Mouse (Mus musculus) limb, embryonic 13.5 days (tissue): ENCODE measurements at regions not wholly inside any gene's neighbourhood (a gene's known extent, or its start where the extent isn't known, plus 50 kb on each side); places are given as distances from the start of the nearest gene placed in this dataset.

Experiments
- ATAC-seq: fragments of 200-750 bp; cut with Nextera tagmentation; 2 replicates; pipeline ENCODE4 v1.8.0; 2017; ENCODE audit warnings: low read depth, moderate number of reproducible peaks, moderate TSS enrichment; ENCODE audit not compliant: low FRiP score
- H3K27ac ChIP-seq: fragments of 300-500 bp; sonication (generic); 2 replicates; pipeline ENCODE4 v1.5.1; 2015; ENCODE audit warnings: inconsistent platforms, mild to moderate bottlenecking, moderate library complexity
- H3K27me3 ChIP-seq: fragments of 300-500 bp; sonication (generic); 2 replicates; pipeline ENCODE4 v1.6.1; 2015; ENCODE audit warnings: mild to moderate bottlenecking, inconsistent platforms
- H3K36me3 ChIP-seq: fragments of 300-500 bp; sonication (generic); 2 replicates; pipeline ENCODE4 v1.6.1; 2015; ENCODE audit warnings: inconsistent platforms, mild to moderate bottlenecking, moderate library complexity
- H3K4me1 ChIP-seq: fragments of 300-500 bp; sonication (generic); 2 replicates; pipeline ENCODE4 v1.6.1; 2015; ENCODE audit warnings: inconsistent platforms
- H3K4me2 ChIP-seq: fragments of 300-500 bp; sonication (generic); replicated peaks from 2 replicates; pipeline ENCODE4 v1.6.1; 2015; ENCODE audit warnings: inconsistent platforms, mild to moderate bottlenecking, moderate library complexity
- H3K4me3 ChIP-seq: fragments of 300-500 bp; sonication (generic); 2 replicates; pipeline ENCODE4 v1.5.1; 2015; ENCODE audit warnings: moderate library complexity, mild to moderate bottlenecking, inconsistent platforms
- H3K9ac ChIP-seq: fragments of 300-500 bp; sonication (generic); 2 replicates; pipeline ENCODE4 v1.6.1; 2015; ENCODE audit warnings: mild to moderate bottlenecking, inconsistent platforms
- H3K9me3 ChIP-seq: fragments of 300-500 bp; sonication (generic); 2 replicates; pipeline ENCODE4 v1.6.1; 2016; ENCODE audit warnings: inconsistent platforms
- WGBS: fragments of 180-500 bp; shearing (Covaris S2); methylation state at CpG from one replicate; pipeline ENCODE4 v1.1.7; 2015; 5-methylcytosine and 5-hydroxymethylcytosine counted together

- H3K9me3 ChIP-seq: no peaks in the 10 kb centered on the region
- no peak for ATAC-seq
- no peak overlapping the region for H3K4me3 ChIP-seq
- 38% methylated on average over 1 of the region's 1 CpGs for WGBS
- H3K36me3 ChIP-seq: no peaks in the 10 kb centered on the region
- H3K9ac ChIP-seq: no peak overlapping the region
- no peak overlapping the region for H3K27ac ChIP-seq
- H3K4me2 ChIP-seq: no peak overlapping the region
- H3K4me1 ChIP-seq: 0 out of 2 replicates have a peak, but pooled peaks cover 6% of the 10 kb centered on the region
- no peaks in the 10 kb centered on the region for H3K27me3 ChIP-seq
These were observed 229.1 kb upstream of the Camk1g start for GRCm38 (mm10) chr1:193599163-193599562.

GRCm38 (mm10) chr1:193590301-193590829 lies 220.3 kb upstream of the Camk1g start:
- no peak for ATAC-seq
- no peak overlapping the region for H3K4me2 ChIP-seq
- H3K27ac ChIP-seq: no peak overlapping the region
- no peak overlapping the region for H3K4me3 ChIP-seq
- H3K4me1 ChIP-seq: peaks cover 24% of the 10 kb centered on the region
- 10% methylated on average over 4 of the region's 5 CpGs for WGBS
- 0 out of 2 replicates have a peak, but pooled peaks cover 3% of the 10 kb centered on the region for H3K27me3 ChIP-seq
- no peak overlapping the region for H3K9ac ChIP-seq
- no peaks in the 10 kb centered on the region for H3K9me3 ChIP-seq
- no peaks in the 10 kb centered on the region for H3K36me3 ChIP-seq

- Histone ChIP-seq H3K4me1 (peaks cover 24% of the 10 kb centered on the region), H3K27me3 (0 out of 2 replicates have a peak, but pooled peaks cover 3% of the 10 kb centered on the region), H3K9ac (no peak overlapping the region), H3K4me2 (0 out of 2 replicates have a peak overlapping the region, but pooled peaks have one; percentile 2), H3K36me3 (no peaks in the 10 kb centered on the region), H3K4me3 (no peak overlapping the region), H3K9me3 (no peaks in the 10 kb centered on the region), H3K27ac (no peak overlapping the region)
- ATAC-seq: peak; percentile 51; the same call in 1 of the 2 replicates
- WGBS: 32% methylated on average over 12 of the region's 12 CpGs
These were observed 218.7 kb upstream of the Camk1g start for GRCm38 (mm10) chr1:193588477-193589464.

GRCm38 (mm10) chr1:193587317-193587716 lies 217.2 kb upstream of the Camk1g start:
- no peak for ATAC-seq
- no peak overlapping the region for H3K4me3 ChIP-seq

GRCm38 (mm10) chr1:193586896-193587295 lies 216.8 kb upstream of the Camk1g start:
- H3K4me3 ChIP-seq: no peak overlapping the region
- no peaks in the 10 kb centered on the region for H3K9me3 ChIP-seq
- H3K27me3 ChIP-seq: 0 out of 2 replicates have a peak, but pooled peaks cover 3% of the 10 kb centered on the region
- 69% methylated on average over 6 of the region's 6 CpGs for WGBS
- peaks cover 24% of the 10 kb centered on the region for H3K4me1 ChIP-seq
- no peak overlapping the region for H3K4me2 ChIP-seq
- no peak for ATAC-seq
- no peaks in the 10 kb centered on the region for H3K36me3 ChIP-seq
- H3K27ac ChIP-seq: peak overlapping the region; percentile 7; the same call in 1 of the 2 replicates
- no peak overlapping the region for H3K9ac ChIP-seq

More at GRCm38 (mm10) chr1:193587317-193587716, 217.2 kb upstream of the Camk1g start:
- 77% methylated on average over 2 of the region's 2 CpGs for whole genome bisulfite sequencing
- no peak overlapping the region for H3K4me2 ChIP-seq
- H3K27ac ChIP-seq: no peak overlapping the region
- H3K36me3 ChIP-seq: no peaks in the 10 kb centered on the region
- 0 out of 2 replicates have a peak, but pooled peaks cover 3% of the 10 kb centered on the region for H3K27me3 ChIP-seq
- peaks cover 24% of the 10 kb centered on the region for H3K4me1 ChIP-seq
- no peaks in the 10 kb centered on the region for H3K9me3 ChIP-seq
- H3K9ac ChIP-seq: no peak overlapping the region

GRCm38 (mm10) chr1:193583791-193584190 lies 213.7 kb upstream of the Camk1g start:
- Histone ChIP-seq H3K4me1 (peaks cover 7% of the 10 kb centered on the region), H3K27ac (no peak overlapping the region), H3K4me3 (no peak overlapping the region), H3K9ac (no peak overlapping the region), H3K27me3 (no peaks in the 10 kb centered on the region), H3K36me3 (no peaks in the 10 kb centered on the region), H3K4me2 (no peak overlapping the region), H3K9me3 (no peaks in the 10 kb centered on the region)
- no peak for ATAC-seq
- WGBS: 80% methylated on average over 2 of the region's 2 CpGs

GRCm38 (mm10) chr1:193580393-193580792 lies 210.3 kb upstream of the Camk1g start:
- no peak overlapping the region for H3K27ac ChIP-seq
- no peak for ATAC-seq
- 60% methylated on average over 4 of the region's 4 CpGs for WGBS
- H3K4me1 ChIP-seq: 0 out of 2 replicates have a peak, but pooled peaks cover 4% of the 10 kb centered on the region
- no peaks in the 10 kb centered on the region for H3K9me3 ChIP-seq
- no peaks in the 10 kb centered on the region for H3K36me3 ChIP-seq
- H3K27me3 ChIP-seq: no peaks in the 10 kb centered on the region
- H3K4me3 ChIP-seq: no peak overlapping the region
- no peak overlapping the region for H3K9ac ChIP-seq
- no peak overlapping the region for H3K4me2 ChIP-seq

GRCm38 (mm10) chr1:193579671-193580070 lies 209.6 kb upstream of the Camk1g start:
- no peaks in the 10 kb centered on the region for H3K36me3 ChIP-seq
- 74% methylated on average over 3 of the region's 3 CpGs for WGBS
- H3K27ac ChIP-seq: no peak overlapping the region
- 0 out of 2 replicates have a peak, but pooled peaks cover 4% of the 10 kb centered on the region for H3K4me1 ChIP-seq
- ATAC-seq: no peak
- H3K9me3 ChIP-seq: no peaks in the 10 kb centered on the region
- H3K4me2 ChIP-seq: no peak overlapping the region
- no peak overlapping the region for H3K4me3 ChIP-seq
- no peak overlapping the region for H3K9ac ChIP-seq
- H3K27me3 ChIP-seq: no peaks in the 10 kb centered on the region

- no peak for ATAC-seq
- Histone ChIP-seq H3K36me3 (no peaks in the 10 kb centered on the region), H3K4me1 (0 out of 2 replicates have a peak, but pooled peaks cover 4% of the 10 kb centered on the region), H3K4me3 (no peak overlapping the region), H3K9ac (no peak overlapping the region), H3K9me3 (no peaks in the 10 kb centered on the region), H3K4me2 (no peak overlapping the region), H3K27me3 (no peaks in the 10 kb centered on the region), H3K27ac (no peak overlapping the region)
- 82% methylated on average over 2 of the region's 2 CpGs for WGBS
These were observed 208.6 kb upstream of the Camk1g start for GRCm38 (mm10) chr1:193578661-193579175.

- ATAC-seq: no peak
- Histone ChIP-seq H3K4me1 (0 out of 2 replicates have a peak, but pooled peaks cover 4% of the 10 kb centered on the region), H3K4me3 (no peak overlapping the region), H3K9me3 (no peaks in the 10 kb centered on the region), H3K36me3 (no peaks in the 10 kb centered on the region), H3K27me3 (no peaks in the 10 kb centered on the region), H3K27ac (no peak overlapping the region), H3K9ac (no peak overlapping the region), H3K4me2 (no peak overlapping the region)
- WGBS: 48% methylated on average over 2 of the region's 2 CpGs
These were observed 207.7 kb upstream of the Camk1g start for GRCm38 (mm10) chr1:193577821-193578220.

- Histone ChIP-seq H3K4me2 (no peak overlapping the region), H3K27me3 (no peaks in the 10 kb centered on the region), H3K27ac (no peak overlapping the region), H3K36me3 (no peaks in the 10 kb centered on the region), H3K9ac (no peak overlapping the region), H3K4me1 (0 out of 2 replicates have a peak, but pooled peaks cover 4% of the 10 kb centered on the region), H3K9me3 (no peaks in the 10 kb centered on the region), H3K4me3 (no peak overlapping the region)
- ATAC-seq: peak; percentile 91
- WGBS: 9% methylated on average over 12 of the region's 12 CpGs
These were observed 206.1 kb upstream of the Camk1g start for GRCm38 (mm10) chr1:193575986-193576713.
